Mouse (Mus musculus) cerebellum, adult 2 months (tissue): ENCODE measurements around the gene Tmem125.

ENCODE experiments used
- CTCF ChIP-seq: fragments of 200-500 bp; IDR thresholded peaks from 2 replicates; pipeline ENCODE4 v1.5.1; 2011; ENCODE audit warnings: low read depth, mild to moderate bottlenecking, control low read depth, low read length, moderate library complexity, borderline replicate concordance; ENCODE audit not compliant: insufficient read depth
- POLR2A ChIP-seq: fragments of 200-500 bp; IDR thresholded peaks from 2 replicates; pipeline ENCODE4 v1.6.1; 2011; ENCODE audit warnings: low read length, control low read depth, borderline replicate concordance; ENCODE audit not compliant: insufficient read depth

DNA sequence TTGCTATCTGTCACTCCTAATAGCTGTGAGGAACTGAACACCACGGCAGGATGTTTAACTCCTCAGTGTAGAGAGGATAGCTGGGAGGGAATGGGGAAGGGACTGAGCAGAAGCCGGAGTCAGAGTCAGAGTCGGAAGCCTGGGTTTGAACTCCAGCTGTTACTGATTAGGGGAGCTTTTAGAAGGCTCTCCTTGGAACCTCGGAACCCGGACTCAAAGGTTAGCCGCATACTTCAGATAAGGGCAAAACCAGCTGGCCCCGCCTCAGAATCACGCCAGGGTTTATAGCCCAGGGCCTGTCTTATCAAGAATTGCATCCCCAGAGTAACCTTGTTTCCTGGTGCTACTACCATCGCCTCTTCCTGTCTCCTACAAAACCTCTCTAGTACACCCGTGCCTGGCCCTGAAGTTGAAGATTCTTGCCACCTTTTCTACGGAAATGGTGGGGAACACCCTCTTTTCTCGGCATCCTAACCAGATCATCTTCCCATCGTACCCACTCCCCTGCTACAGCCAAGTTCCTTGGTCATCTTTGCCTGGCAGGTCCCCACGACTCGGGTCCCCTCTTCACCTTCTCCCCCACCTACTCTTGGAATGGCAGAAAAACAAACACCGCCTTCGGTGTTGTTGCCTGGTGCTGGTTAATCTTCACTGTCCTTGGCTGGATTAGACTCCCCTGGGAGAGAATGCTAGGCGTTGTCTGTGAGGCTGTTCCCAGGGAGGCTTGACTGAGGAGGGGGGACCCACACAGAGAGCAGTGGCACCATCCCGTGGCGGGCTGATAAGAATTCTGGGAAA is 26.9 kb downstream of the Tmem125 start:
- no peak for TF ChIP-seq CTCF
- TF ChIP-seq POLR2A = no peak
